Mouse (Mus musculus) megakaryocyte, embryonic 14.5 days (primary cell): ENCODE results near the gene Atg10.

ENCODE experiments used
- FLI1 ChIP-seq: IDR thresholded peaks from 2 replicates; pipeline ENCODE4 v1.6.1; 2012; ENCODE audit warnings: low read length, inconsistent platforms, mixed read lengths
- GATA1 ChIP-seq: IDR thresholded peaks from 3 replicates; pipeline ENCODE4 v1.6.1; 2012; ENCODE audit warnings: mixed read lengths, low read length, inconsistent platforms, borderline replicate concordance

DNA sequence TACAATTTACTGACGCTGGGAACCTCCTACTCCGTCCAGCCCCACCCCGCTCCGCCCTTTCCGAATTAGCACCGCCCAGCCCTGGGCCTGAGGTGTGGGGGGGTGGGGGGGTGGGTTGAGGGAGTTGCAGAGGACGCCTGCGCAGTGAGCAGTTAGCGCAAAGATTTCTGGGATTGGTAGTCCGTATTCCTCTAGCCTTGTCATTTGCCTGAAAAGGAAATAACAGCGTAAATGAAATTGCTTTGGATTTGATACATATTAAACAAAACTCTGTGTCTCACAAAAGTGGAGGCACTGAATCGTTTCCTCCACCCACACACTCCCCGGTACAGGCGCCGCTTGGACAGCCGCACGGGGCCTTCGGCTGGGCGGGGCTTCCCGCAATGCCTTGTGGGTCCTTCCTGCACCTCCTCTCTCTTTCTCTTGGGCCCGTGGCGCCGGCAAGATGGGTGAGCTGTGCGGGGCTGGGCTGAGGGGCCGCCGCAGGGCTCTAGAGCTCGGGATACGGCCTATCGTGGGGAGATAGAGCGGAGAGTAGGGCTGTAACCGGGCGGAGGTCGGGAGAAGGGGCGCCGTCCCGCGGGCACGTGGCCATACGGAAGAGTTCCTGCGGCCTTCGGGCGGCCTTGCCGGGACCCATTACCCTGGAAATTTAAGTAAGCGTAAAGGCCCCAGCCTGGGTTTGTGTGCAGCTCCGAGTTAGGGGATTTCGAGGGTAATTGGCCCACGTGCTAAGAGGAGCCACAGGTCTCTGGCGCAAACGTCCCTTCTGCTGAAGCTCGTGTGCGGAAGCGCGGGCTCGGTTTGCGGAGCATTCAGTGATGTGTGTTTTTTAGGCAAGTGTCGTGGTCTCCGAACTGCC lies 300.8 kb downstream of the Atg10 start, which contains the start of gene Rps23:
- TF ChIP-seq GATA1 (no peak), FLI1 (no peak)
